Mouse (Mus musculus) bone marrow macrophage, adult 2 months (primary cell): Measurements from ENCODE around the gene Plxnb2.

Source experiments
- CTCF ChIP-seq: IDR thresholded peaks from 2 replicates; pipeline ENCODE4 v1.5.1; 2012; ENCODE audit warnings: low read depth, mild to moderate bottlenecking, low read length, moderate library complexity
- POLR2A ChIP-seq: IDR thresholded peaks from 2 replicates; pipeline ENCODE4 v1.6.1; 2012; ENCODE audit warnings: mild to moderate bottlenecking, low read depth, low read length, borderline replicate concordance

- no peak for TF ChIP-seq CTCF
- TF ChIP-seq POLR2A = no peak
These were observed 37.5 kb downstream of the Plxnb2 start for GRCm38 (mm10) chr15:89143134-89143533.
